Mouse (Mus musculus): ENCODE measurements at regions not wholly inside any gene's neighbourhood (a gene's known extent, or its start where the extent isn't known, plus 50 kb on each side); places are given as distances from the start of the nearest gene placed in this dataset.

DNA sequence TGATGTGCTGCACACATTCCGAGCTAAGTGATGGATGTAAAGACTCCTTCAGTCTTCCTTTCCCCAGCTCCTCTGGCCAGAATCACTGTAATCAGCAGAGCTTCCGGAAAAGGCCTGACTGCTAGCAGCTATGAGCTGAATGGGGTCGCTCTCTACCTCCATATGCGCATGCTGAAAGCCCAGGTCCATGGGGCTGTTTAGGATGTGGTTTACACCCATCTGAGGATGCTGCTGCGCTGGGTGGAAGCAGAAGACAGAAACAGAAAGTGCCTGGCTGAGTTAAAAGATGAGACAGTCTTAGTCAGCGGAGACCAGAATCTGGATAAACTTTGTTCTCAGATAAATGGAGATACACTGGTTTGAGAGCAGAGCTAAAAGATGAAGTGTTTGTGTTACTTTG is 99.3 kb upstream of the Tab2 start:
- TF ChIP-seq CTCF (IDR thresholded peaks at IDR 0.05; ENCODE audit: low read depth) (no peak), EP300 (IDR thresholded peaks at IDR 0.05; ENCODE audit: low read depth) (no peak)
